Mouse (Mus musculus) embryonic facial prominence, embryonic 10.5 days (tissue): ENCODE measurements at regions not wholly inside any gene's neighbourhood (a gene's known extent, or its start where the extent isn't known, plus 50 kb on each side); places are given as distances from the start of the nearest gene placed in this dataset.
"Not testable (repeated sequence)": the region's sequence is repeated elsewhere in the genome, so short reads cannot be mapped to it uniquely, and the experiment has no call there.

ENCODE experiments used
- DNase-seq: peaks from one replicate; pipeline ENCODE4 v3.0.0-alpha.2; 2017; ENCODE audit warnings: low spot score
- H3K27ac ChIP-seq: fragments of 300-500 bp; sonication (generic); replicated peaks from 2 replicates; pipeline ENCODE4 v1.5.1; 2016; ENCODE audit warnings: mild to moderate bottlenecking
- H3K27me3 ChIP-seq: fragments of 300-500 bp; sonication (generic); replicated peaks from 2 replicates; pipeline ENCODE4 v1.6.1; 2016; ENCODE audit warnings: low read depth, mild to moderate bottlenecking; ENCODE audit not compliant: poor library complexity, severe bottlenecking
- H3K36me3 ChIP-seq: fragments of 300-500 bp; sonication (generic); replicated peaks from 2 replicates; pipeline ENCODE4 v1.6.1; 2016; ENCODE audit warnings: mild to moderate bottlenecking, moderate library complexity
- H3K4me1 ChIP-seq: fragments of 300-500 bp; sonication (generic); 2 replicates; pipeline ENCODE4 v1.6.1; 2016
- H3K4me3 ChIP-seq: fragments of 300-500 bp; sonication (generic); 2 replicates; pipeline ENCODE4 v1.5.1; 2016; ENCODE audit warnings: mild to moderate bottlenecking, moderate library complexity
- H3K9me3 ChIP-seq: fragments of 300-500 bp; sonication (generic); 2 replicates; pipeline ENCODE4 v1.6.1; 2016; ENCODE audit warnings: mild to moderate bottlenecking
- WGBS: fragments of 180-500 bp; shearing (Covaris S2); methylation state at CpG from one replicate; pipeline ENCODE4 v1.1.7; 2016; 5-methylcytosine and 5-hydroxymethylcytosine counted together

DNA sequence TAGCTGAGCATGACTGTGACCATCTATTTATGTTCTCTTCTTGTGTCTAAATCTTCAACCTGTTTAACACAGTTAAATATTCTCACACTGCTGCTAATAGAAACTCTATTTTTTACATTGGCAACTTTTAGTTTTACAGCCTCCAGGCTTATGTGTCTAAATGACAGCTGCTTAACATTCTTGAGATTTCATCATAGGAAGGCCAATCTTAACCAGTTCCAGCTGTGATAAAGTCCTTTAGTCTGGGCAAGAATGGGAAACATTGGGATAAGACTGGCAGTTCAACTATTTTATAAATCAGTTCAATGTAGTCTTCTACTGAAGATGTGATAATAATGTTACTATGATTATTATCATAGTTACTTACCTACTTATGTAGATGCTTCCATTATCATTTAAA, 308.9 kb upstream of the Adamts5 start:
- Histone ChIP-seq H3K4me3 (no peak overlapping the region), H3K27me3 (no peaks in the 10 kb centered on the region), H3K4me1 (no peaks in the 10 kb centered on the region), H3K36me3 (no peaks in the 10 kb centered on the region), H3K27ac (no peak overlapping the region), H3K9me3 (no peaks in the 10 kb centered on the region)
- DNase-seq = no peak

DNA sequence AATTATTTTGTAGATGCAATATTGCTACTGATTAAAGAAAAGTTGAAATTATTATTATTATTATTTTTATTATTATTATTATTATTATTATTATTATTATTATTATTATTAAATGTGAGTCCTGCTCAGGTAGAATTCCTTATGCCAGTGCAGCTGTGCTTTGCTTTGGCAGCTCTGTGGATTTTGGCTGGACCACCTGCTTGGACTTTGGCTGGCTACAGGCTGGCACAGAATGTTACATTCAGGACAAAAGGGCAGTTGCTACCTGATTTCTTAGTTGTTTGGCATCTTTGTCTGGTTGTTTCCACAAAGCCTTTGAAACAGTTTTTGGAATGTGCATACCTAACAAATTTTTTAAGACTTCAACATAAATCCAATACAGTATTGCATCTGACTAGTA, 307.7 kb upstream of the Adamts5 start:
- H3K27ac ChIP-seq = no peak overlapping the region

GRCm38 (mm10) chr16:86189874-86190273, 288.2 kb upstream of the Adamts5 start:
- Histone ChIP-seq H3K27me3 (no peaks in the 10 kb centered on the region), H3K27ac (no peak overlapping the region), H3K4me1 (no peaks in the 10 kb centered on the region), H3K4me3 (no peak overlapping the region), H3K36me3 (no peaks in the 10 kb centered on the region), H3K9me3 (no peaks in the 10 kb centered on the region)
- 70% methylated on average over 1 of the region's 1 CpGs for WGBS
- no peak for DNase-seq

More for the DNA sequence above, 307.7 kb upstream of the Adamts5 start:
- Histone ChIP-seq H3K36me3 (no peaks in the 10 kb centered on the region), H3K27me3 (no peaks in the 10 kb centered on the region), H3K4me3 (no peak overlapping the region), H3K9me3 (no peaks in the 10 kb centered on the region), H3K4me1 (no peaks in the 10 kb centered on the region)
- DNase-seq = no peak

DNA sequence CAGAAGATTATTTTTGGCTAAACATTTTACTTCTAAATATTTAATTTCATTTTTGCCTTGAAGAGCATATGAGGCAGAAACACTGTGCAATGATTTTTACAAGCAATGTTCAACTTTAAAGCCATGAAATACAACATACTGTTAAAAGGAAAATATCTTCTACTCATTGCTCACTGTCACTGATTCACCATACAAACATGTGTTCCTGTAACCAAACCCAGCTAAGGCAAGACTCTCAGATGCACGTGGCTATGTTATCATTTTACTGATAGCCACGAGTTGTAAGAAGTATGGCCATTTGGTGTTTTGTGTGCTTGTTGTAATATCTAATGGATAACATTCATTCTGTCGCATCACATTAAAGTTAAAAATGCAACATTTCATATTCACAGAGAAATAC, 287.3 kb upstream of the Adamts5 start:
- Histone ChIP-seq H3K9me3 (no peaks in the 10 kb centered on the region), H3K27ac (no peak overlapping the region), H3K4me1 (no peaks in the 10 kb centered on the region), H3K27me3 (no peaks in the 10 kb centered on the region), H3K4me3 (no peak overlapping the region), H3K36me3 (no peaks in the 10 kb centered on the region)
- DNase-seq = no peak
- WGBS = 78% methylated on average over 3 of the region's 3 CpGs

GRCm38 (mm10) chr16:86187609-86188008, 286.0 kb upstream of the Adamts5 start:
- not testable (repeated sequence) for H3K27ac ChIP-seq, H3K27me3 ChIP-seq, H3K36me3 ChIP-seq, H3K4me3 ChIP-seq, DNase-seq, H3K4me1 ChIP-seq, H3K9me3 ChIP-seq
- 54% methylated on average over 4 of the region's 4 CpGs for WGBS

DNA sequence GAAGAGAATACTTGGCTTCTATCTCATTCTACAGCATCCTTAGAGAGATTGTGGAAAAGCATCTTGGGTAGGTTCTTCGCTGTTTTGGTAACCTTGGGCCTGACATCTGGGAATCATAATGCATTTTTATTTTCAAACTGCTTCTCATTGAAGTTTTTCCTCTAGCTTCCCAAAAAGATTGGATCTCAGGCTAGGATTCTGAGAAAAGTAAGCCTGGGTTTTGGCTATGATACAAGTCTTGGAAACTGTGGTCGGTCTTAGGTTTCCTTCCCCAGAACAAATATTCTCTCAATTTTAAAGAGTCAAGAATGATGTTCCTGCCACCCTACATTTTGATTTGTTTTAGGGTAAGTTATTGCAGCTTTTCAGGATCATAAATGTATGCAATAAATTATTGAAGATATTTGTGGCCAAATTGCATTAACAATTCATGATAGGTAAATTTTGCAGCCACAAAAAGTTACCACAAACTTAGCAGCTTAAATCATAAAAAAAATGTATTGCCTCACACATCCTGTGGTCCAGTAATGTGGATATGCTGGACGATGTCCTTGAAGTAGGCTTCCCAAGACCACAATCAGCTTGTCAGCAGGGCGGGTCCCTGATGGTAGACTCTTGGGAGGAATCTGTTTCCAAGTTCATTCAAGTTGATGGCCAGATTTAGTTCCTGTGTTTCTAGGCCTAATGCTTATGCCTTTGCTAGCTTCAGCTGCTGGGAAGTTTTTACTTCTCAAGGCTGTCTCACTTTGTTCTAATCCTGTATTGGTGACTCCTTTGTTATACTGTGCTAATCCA, 257.6 kb upstream of the Adamts5 start:
- Histone ChIP-seq H3K4me1 (no peaks in the 10 kb centered on the region), H3K4me3 (no peak overlapping the region), H3K9me3 (no peaks in the 10 kb centered on the region), H3K27me3 (no peaks in the 10 kb centered on the region), H3K36me3 (no peaks in the 10 kb centered on the region), H3K27ac (no peak overlapping the region)
- 90% methylated on average over 4 of the region's 4 CpGs for WGBS
- no peak for DNase-seq

GRCm38 (mm10) chr16:86138171-86138570, 236.5 kb upstream of the Adamts5 start:
- no peak for DNase-seq

DNA sequence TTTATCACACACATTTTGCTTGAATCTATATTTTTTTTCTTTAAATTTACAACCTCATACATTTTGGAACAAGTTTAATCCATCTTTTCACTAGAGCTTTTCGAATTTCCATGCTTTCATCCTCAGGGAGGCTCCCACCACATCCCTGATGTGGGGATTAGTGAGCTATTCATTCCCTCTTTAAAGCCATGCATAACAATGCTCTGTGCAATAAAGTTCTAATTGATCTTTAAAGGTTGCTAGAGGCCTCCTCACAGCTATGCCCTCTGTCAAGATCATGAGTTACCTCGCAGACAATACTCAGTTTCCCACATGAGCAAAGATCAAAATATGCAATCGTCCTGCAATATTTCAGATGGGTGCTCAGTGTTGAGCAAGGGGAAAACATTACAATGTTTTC, 234.5 kb upstream of the Adamts5 start:
- no peaks in the 10 kb centered on the region for H3K4me1 ChIP-seq
- WGBS = 49% methylated on average over 3 of the region's 3 CpGs
- no peak overlapping the region for H3K4me3 ChIP-seq
- H3K27me3 ChIP-seq = no peaks in the 10 kb centered on the region
- DNase-seq = no peak
- no peak overlapping the region for H3K27ac ChIP-seq
- H3K36me3 ChIP-seq = no peaks in the 10 kb centered on the region
- H3K9me3 ChIP-seq = no peaks in the 10 kb centered on the region

More at GRCm38 (mm10) chr16:86138171-86138570, 236.5 kb upstream of the Adamts5 start:
- Histone ChIP-seq H3K36me3 (no peaks in the 10 kb centered on the region), H3K9me3 (no peaks in the 10 kb centered on the region), H3K27ac (no peak overlapping the region), H3K4me1 (no peaks in the 10 kb centered on the region), H3K27me3 (no peaks in the 10 kb centered on the region), H3K4me3 (no peak overlapping the region)
- WGBS = 63% methylated on average over 3 of the region's 3 CpGs

DNA sequence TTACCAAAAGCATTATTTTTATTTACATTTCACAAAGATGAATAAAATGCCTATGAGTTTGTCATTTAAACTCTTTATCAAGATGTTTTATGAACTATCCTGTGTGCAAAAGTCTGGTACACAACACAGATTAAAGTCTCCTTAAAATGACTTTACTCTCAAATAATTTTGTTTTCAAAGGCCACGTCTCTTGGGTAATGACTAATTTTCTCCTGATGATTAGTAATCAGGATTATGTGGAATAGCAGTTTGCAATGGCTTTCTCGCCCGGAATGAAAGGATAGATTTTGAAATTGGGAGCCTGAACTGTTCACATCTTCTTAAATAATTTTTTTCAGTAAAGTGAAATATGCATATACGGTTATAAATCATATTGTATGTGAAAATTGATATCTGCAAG, 225.8 kb upstream of the Adamts5 start:
- Histone ChIP-seq H3K9me3 (no peaks in the 10 kb centered on the region), H3K27me3 (no peaks in the 10 kb centered on the region), H3K4me1 (no peaks in the 10 kb centered on the region), H3K4me3 (no peak overlapping the region), H3K36me3 (no peaks in the 10 kb centered on the region), H3K27ac (no peak overlapping the region)
- 75% methylated on average over 4 of the region's 4 CpGs for WGBS
- DNase-seq = no peak

DNA sequence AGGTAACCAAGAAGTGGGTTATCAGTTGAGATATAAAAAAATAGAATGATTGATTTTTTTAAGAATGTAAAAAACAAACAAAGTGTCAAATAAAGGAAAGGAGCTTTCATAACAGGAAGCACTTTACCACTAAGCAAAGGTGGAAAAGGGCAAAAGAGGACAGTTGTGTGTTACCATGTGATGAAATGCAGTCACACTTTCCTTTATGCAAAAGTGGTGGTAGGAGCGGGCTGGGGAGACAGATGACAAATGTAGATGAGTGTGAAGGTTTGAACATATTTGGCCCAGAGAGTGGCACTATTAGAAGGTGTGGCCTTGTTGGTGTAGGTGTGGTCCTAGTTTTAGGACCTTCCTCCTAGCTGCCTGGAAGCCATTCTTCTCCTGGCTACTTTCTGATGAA, 222.6 kb upstream of the Adamts5 start:
- H3K4me1 ChIP-seq = no peaks in the 10 kb centered on the region
- H3K4me3 ChIP-seq = no peak overlapping the region
- no peak for DNase-seq
- no peaks in the 10 kb centered on the region for H3K36me3 ChIP-seq
- 88% methylated on average over 1 of the region's 1 CpGs for WGBS
- no peaks in the 10 kb centered on the region for H3K27me3 ChIP-seq
- H3K9me3 ChIP-seq = no peaks in the 10 kb centered on the region
- no peak overlapping the region for H3K27ac ChIP-seq

DNA sequence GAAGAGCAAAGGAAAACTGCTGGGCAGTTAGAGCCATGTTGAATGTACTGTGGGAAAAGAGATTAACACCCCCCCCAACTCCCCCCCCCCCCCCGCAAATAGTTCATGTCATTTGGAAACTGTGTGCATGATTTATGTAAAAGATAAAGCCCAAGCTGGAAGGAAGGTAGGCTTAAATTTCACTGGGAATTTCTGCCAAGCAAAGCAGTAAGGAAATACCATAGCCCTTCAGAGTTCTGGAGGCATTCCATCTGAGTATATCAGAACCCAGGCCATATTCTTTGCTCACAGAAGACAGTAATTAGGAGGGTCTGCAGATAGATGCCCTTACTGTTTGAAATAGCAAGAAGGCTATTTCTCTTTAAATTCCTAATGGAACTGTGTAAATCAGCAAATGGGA, 221.3 kb upstream of the Adamts5 start:
- 50% methylated on average over 1 of the region's 1 CpGs for WGBS
- Histone ChIP-seq H3K4me3 (no peak overlapping the region), H3K36me3 (no peaks in the 10 kb centered on the region), H3K27ac (no peak overlapping the region), H3K27me3 (no peaks in the 10 kb centered on the region), H3K4me1 (no peaks in the 10 kb centered on the region), H3K9me3 (no peaks in the 10 kb centered on the region)
- DNase-seq = no peak

GRCm38 (mm10) chr16:86117959-86118358, 216.3 kb upstream of the Adamts5 start:
- H3K27ac ChIP-seq = no peak overlapping the region

DNA sequence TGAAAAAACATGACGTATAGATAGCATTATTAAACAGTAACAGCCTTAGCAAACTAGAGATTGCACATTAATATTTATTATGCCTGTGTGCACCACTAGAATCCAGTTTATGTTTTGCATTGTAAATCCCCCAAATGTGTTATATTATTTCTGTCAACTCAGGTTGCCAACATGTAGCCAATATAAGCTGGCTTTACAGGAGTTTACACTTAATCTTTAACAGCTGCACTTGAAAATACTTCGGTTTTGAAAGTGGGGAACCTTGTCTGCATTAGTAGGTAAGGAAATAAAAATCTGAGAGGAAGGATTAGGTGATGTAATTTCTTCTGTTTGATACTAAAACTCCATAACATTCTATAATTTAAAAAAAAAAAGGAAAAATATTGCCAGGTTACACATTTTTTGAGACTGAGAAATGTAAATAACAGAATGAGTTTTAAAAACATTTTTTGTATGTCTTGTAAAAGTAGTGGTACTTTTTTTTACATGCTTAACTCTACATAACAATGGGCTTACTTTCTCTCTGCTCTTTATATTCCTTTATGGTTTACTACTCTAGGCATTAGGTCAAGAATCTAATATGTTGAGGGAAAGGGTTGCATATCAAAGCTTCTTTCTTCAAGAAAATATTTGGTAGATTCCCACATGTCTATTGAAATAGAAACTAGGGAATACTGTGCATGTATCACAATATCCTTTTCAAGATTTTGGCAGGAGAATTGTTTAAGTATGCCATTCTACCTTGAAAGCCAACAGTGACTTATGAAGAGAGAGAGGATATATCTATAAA, 214.2 kb upstream of the Adamts5 start:
- Histone ChIP-seq H3K27me3 (no peaks in the 10 kb centered on the region), H3K27ac (no peak overlapping the region), H3K4me1 (no peaks in the 10 kb centered on the region), H3K4me3 (no peak overlapping the region), H3K9me3 (no peaks in the 10 kb centered on the region), H3K36me3 (no peaks in the 10 kb centered on the region)
- DNase-seq = no peak
- 74% methylated on average over 2 of the region's 2 CpGs for WGBS

More at GRCm38 (mm10) chr16:86117959-86118358, 216.3 kb upstream of the Adamts5 start:
- Histone ChIP-seq H3K4me3 (no peak overlapping the region), H3K9me3 (no peaks in the 10 kb centered on the region), H3K27me3 (no peaks in the 10 kb centered on the region), H3K4me1 (no peaks in the 10 kb centered on the region), H3K36me3 (no peaks in the 10 kb centered on the region)
- DNase-seq = no peak
